Mouse (Mus musculus): ENCODE measurements at regions not wholly inside any gene's neighbourhood (a gene's known extent, or its start where the extent isn't known, plus 50 kb on each side); places are given as distances from the start of the nearest gene placed in this dataset.

GRCm38 (mm10) chr7:50993707-50994106 lies 394.7 kb downstream of the 4933405O20Rik start:
- intact Hi-C loops (cut with DNase I; ENCODE audit: low total_unique reads), result no loop called here
- no peak for DNase-seq

GRCm38 (mm10) chr7:51041899-51042667 lies 443.1 kb downstream of the 4933405O20Rik start:
- intact Hi-C loops (cut with DNase I; ENCODE audit: low total_unique reads), result no loop called here
- no peak for DNase-seq

- intact Hi-C loops (cut with DNase I; ENCODE audit: low total_unique reads), result no loop called here
- no peak for DNase-seq
Measured at GRCm38 (mm10) chr7:51051496-51051895, 452.5 kb downstream of the 4933405O20Rik start.

- DNase-seq, result no peak
- intact Hi-C loops (cut with DNase I; ENCODE audit: low total_unique reads), result no loop called here
Measured at GRCm38 (mm10) chr7:51068376-51068775, 442.5 kb upstream of the Ano5 start.

- intact Hi-C loops (cut with DNase I; ENCODE audit: low total_unique reads), result no loop called here
- no peak for DNase-seq
Measured at GRCm38 (mm10) chr7:51093774-51094173, 417.1 kb upstream of the Ano5 start.

- DNase-seq, result no peak
Measured at GRCm38 (mm10) chr7:51101166-51101565, 409.7 kb upstream of the Ano5 start.

GRCm38 (mm10) chr7:51140796-51141195 lies 370.0 kb upstream of the Ano5 start:
- intact Hi-C loops (cut with DNase I; ENCODE audit: low total_unique reads), result no loop called here
- no peak for DNase-seq

More at GRCm38 (mm10) chr7:51101166-51101565, 409.7 kb upstream of the Ano5 start:
- intact Hi-C loops (cut with DNase I; ENCODE audit: low total_unique reads), result no loop called here

- intact Hi-C loops (cut with DNase I; ENCODE audit: low total_unique reads), result no loop called here
- no peak for DNase-seq
Measured at GRCm38 (mm10) chr7:51175211-51175610, 335.6 kb upstream of the Ano5 start.

- DNase-seq, result no peak
- intact Hi-C loops (cut with DNase I; ENCODE audit: low total_unique reads), result no loop called here
Measured at GRCm38 (mm10) chr7:51215487-51216232, 295.2 kb upstream of the Ano5 start.

- intact Hi-C loops (cut with DNase I; ENCODE audit: low total_unique reads), result no loop called here
- DNase-seq, result no peak
Measured at GRCm38 (mm10) chr7:51216233-51216605, 294.6 kb upstream of the Ano5 start.

- intact Hi-C loops (cut with DNase I; ENCODE audit: low total_unique reads), result no loop called here
- DNase-seq, result no peak
Measured at GRCm38 (mm10) chr7:51221351-51221750, 289.5 kb upstream of the Ano5 start.

- intact Hi-C loops (cut with DNase I; ENCODE audit: low total_unique reads), result no loop called here
- no peak for DNase-seq
Measured at GRCm38 (mm10) chr7:51221806-51222205, 289.0 kb upstream of the Ano5 start.

GRCm38 (mm10) chr7:51227136-51227535 lies 283.7 kb upstream of the Ano5 start:
- no peak for DNase-seq
- intact Hi-C loops (cut with DNase I; ENCODE audit: low total_unique reads), result no loop called here

GRCm38 (mm10) chr7:51234616-51235015 lies 276.2 kb upstream of the Ano5 start:
- intact Hi-C loops (cut with DNase I; ENCODE audit: low total_unique reads), result no loop called here
- DNase-seq, result no peak

GRCm38 (mm10) chr7:51247695-51248094 lies 263.1 kb upstream of the Ano5 start:
- intact Hi-C loops (cut with DNase I; ENCODE audit: low total_unique reads), result no loop called here
- no peak for DNase-seq

GRCm38 (mm10) chr7:51254461-51254860 lies 256.4 kb upstream of the Ano5 start:
- no peak for DNase-seq
- intact Hi-C loops (cut with DNase I; ENCODE audit: low total_unique reads), result no loop called here

GRCm38 (mm10) chr7:51259160-51259831 lies 251.5 kb upstream of the Ano5 start:
- no peak for DNase-seq
- intact Hi-C loops (cut with DNase I; ENCODE audit: low total_unique reads), result no loop called here

GRCm38 (mm10) chr7:51264166-51264565 lies 246.7 kb upstream of the Ano5 start:
- DNase-seq, result no peak
- intact Hi-C loops (cut with DNase I; ENCODE audit: low total_unique reads), result no loop called here

- intact Hi-C loops (cut with DNase I; ENCODE audit: low total_unique reads), result no loop called here
- no peak for DNase-seq
Measured at GRCm38 (mm10) chr7:51265896-51266295, 244.9 kb upstream of the Ano5 start.

GRCm38 (mm10) chr7:51266879-51267278 lies 243.9 kb upstream of the Ano5 start:
- DNase-seq, result no peak
- intact Hi-C loops (cut with DNase I; ENCODE audit: low total_unique reads), result no loop called here

- DNase-seq, result no peak
- intact Hi-C loops (cut with DNase I; ENCODE audit: low total_unique reads), result no loop called here
Measured at GRCm38 (mm10) chr7:51268743-51269142, 242.1 kb upstream of the Ano5 start.
